Mouse (Mus musculus): ENCODE data around the gene Npy5r. TPM values are rescaled to one million over a fixed set of nuclear protein-coding genes. Genes with fewer than 3 reads are reported as not detected.

Gene Npy5r
- polyA plus RNA-seq, 1 experiment from 2014 or later: 0.14 TPM

DNA sequence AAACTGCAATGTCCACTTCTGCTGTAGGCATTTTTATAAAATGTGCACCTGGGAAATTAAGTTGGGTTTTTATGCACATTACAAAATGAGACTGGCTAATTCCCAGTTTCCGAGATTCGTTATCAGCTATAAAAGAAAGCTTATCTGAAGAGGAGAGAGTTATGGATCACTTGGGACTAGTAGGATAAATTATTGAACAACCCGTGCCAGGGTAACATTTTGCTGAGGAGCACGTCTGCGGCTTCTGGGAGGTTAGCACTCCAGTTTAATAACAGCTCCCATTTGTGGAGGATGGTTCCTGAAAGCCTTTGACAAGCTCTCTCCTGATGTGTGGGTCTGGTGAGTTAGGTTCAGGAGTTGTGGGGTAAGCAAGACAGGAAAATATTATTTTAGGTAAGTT lies 2.5 kb upstream of the Npy5r start:
- Histone ChIP-seq H3K27ac (ENCODE audit: low read length) (no peak overlapping the region), H3K4me2 (replicated peaks; ENCODE audit: low read depth, low read length) (no peak overlapping the region), H3K36me3 (ENCODE audit: control insufficient read depth, insufficient read depth, low read length) (no peaks in the 10 kb centered on the region), H3K9ac (replicated peaks; ENCODE audit: low read depth, low read length) (no peak overlapping the region), H3K27me3 (ENCODE audit: control insufficient read depth, insufficient read depth, low read length) (0 out of 2 replicates have a peak, but pooled peaks cover 5% of the 10 kb centered on the region), H3K4me3 (ENCODE audit: low read depth, low read length) (no peak overlapping the region), H3K4me1 (ENCODE audit: control insufficient read depth, insufficient read depth, low read length) (no peaks in the 10 kb centered on the region), H3K9me3 (ENCODE audit: control insufficient read depth, low read depth, low read length) (no peaks in the 10 kb centered on the region)
- ATAC-seq (ENCODE audit: insufficient number of reproducible peaks, insufficient read depth, low FRiP score, low read depth): no peak
- 68% methylated on average over 5 of the region's 5 CpGs for WGBS

DNA sequence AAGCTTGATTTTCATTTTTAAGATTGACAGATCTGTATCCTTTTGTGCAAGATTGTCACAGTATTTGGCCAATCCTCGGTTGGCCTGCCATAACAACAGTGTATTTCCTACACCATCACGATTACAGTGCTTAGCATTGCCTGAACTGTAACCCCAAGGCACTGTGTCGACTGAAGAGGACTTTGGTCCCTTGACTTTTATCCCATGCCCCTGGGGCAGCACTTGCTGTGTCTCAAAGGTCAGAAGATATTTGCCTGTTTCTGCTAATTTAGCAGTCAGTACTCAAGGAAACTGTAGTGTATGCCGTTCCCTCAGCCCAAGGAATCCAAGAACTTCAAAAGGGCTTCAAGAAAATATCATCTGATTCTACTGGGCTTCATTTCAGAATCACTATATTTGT lies 871 bp upstream of the Npy5r start:
- Histone ChIP-seq H3K4me1 (ENCODE audit: control insufficient read depth, insufficient read depth, low read length) (no peaks in the 10 kb centered on the region), H3K36me3 (ENCODE audit: control insufficient read depth, insufficient read depth, low read length) (no peaks in the 10 kb centered on the region), H3K4me3 (ENCODE audit: low read depth, low read length) (no peak overlapping the region), H3K27me3 (ENCODE audit: control insufficient read depth, insufficient read depth, low read length) (0 out of 2 replicates have a peak, but pooled peaks cover 5% of the 10 kb centered on the region), H3K9ac (replicated peaks; ENCODE audit: low read depth, low read length) (no peak overlapping the region), H3K27ac (ENCODE audit: low read length) (no peak overlapping the region), H3K4me2 (replicated peaks; ENCODE audit: low read depth, low read length) (no peak overlapping the region), H3K9me3 (ENCODE audit: control insufficient read depth, low read depth, low read length) (no peaks in the 10 kb centered on the region)
- 58% methylated on average over 4 of the region's 4 CpGs for WGBS
- no peak for ATAC-seq (ENCODE audit: insufficient number of reproducible peaks, insufficient read depth, low FRiP score, low read depth)

DNA sequence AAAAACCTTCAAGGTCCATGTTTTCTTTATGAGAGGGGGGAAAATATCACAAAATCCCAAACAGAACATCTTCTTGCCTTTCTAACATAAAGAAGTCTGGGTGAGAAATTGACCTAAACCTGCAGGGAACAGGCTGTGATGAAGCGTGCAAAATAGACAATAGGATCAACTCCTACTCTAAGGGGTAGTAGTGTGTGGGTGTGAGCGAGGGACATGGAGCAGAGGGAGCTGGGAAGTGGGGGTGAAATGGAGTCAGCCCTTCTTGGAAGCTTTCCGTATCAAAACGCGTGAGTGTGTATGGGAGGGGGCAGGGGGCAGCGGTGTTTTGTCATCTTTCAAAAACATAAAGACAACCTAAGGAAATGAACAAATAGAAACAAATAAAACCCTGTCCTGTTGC lies 467 bp upstream of the Npy5r start:
- Histone ChIP-seq H3K27ac (ENCODE audit: low read length) (no peak overlapping the region), H3K4me3 (ENCODE audit: low read depth, low read length) (no peak overlapping the region), H3K4me2 (replicated peaks; ENCODE audit: low read depth, low read length) (no peak overlapping the region)

DNA sequence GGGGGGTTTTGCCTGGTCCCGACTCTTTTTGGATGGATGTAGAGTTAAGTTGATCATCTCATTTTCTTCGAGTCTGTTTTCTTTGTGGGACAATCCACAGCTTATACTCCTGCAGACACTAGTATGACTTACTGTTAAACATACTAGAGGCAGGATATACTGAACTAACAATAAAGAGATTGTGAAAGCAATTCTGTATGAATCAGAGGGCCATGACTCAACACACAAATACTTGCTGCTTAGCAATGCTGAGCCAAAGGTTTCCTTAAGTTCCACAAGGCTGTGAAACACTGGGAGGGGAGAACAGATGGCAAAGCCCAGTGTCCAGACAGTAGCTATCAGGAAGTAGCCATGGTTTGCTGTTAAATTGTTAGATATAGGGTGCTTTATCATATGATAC lies 6.7 kb downstream of the Npy5r start:
- 93% methylated on average over 2 of the region's 2 CpGs for WGBS

More for the DNA sequence above, 467 bp upstream of the Npy5r start:
- ATAC-seq (ENCODE audit: insufficient number of reproducible peaks, insufficient read depth, low FRiP score, low read depth): no peak
- no peaks in the 10 kb centered on the region for H3K4me1 ChIP-seq (ENCODE audit: control insufficient read depth, insufficient read depth, low read length)
- H3K9me3 ChIP-seq (ENCODE audit: control insufficient read depth, low read depth, low read length): no peaks in the 10 kb centered on the region
- WGBS: 42% methylated on average over 6 of the region's 6 CpGs
- 0 out of 2 replicates have a peak, but pooled peaks cover 5% of the 10 kb centered on the region for H3K27me3 ChIP-seq (ENCODE audit: control insufficient read depth, insufficient read depth, low read length)
- H3K9ac ChIP-seq (replicated peaks; ENCODE audit: low read depth, low read length): no peak overlapping the region
- H3K36me3 ChIP-seq (ENCODE audit: control insufficient read depth, insufficient read depth, low read length): no peaks in the 10 kb centered on the region

DNA sequence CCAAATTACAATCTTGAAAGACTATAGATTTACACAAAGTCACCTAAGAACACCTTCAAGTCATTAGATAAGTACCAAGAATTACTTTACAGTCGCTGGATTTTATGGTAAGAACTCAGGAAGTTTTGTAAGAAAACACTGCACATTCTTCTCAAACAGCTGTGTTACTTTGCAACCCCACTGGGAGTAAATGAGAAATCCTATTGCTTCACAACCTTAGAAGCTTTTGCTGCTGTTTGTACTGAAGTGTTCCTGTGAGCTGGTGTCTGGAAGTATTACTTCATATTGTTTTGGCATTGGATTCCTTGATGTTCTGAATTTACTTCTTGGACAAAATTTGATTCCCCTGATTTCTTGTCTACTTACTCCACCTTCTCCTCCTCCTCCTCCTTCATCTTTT lies 57.2 kb downstream of the Npy5r start:
- Histone ChIP-seq H3K4me1 (ENCODE audit: control insufficient read depth, insufficient read depth, low read length) (no peaks in the 10 kb centered on the region), H3K27ac (ENCODE audit: low read length) (no peak overlapping the region), H3K9me3 (ENCODE audit: control insufficient read depth, low read depth, low read length) (no peaks in the 10 kb centered on the region), H3K4me3 (ENCODE audit: low read depth, low read length) (no peak overlapping the region), H3K36me3 (ENCODE audit: control insufficient read depth, insufficient read depth, low read length) (no peaks in the 10 kb centered on the region), H3K27me3 (ENCODE audit: control insufficient read depth, insufficient read depth, low read length) (no peaks in the 10 kb centered on the region), H3K4me2 (replicated peaks; ENCODE audit: low read depth, low read length) (no peak overlapping the region), H3K9ac (replicated peaks; ENCODE audit: low read depth, low read length) (no peak overlapping the region)
- no peak for ATAC-seq (ENCODE audit: insufficient number of reproducible peaks, insufficient read depth, low FRiP score, low read depth)
- 68% methylated on average over 1 of the region's 1 CpGs for WGBS

More for the DNA sequence above, 6.7 kb downstream of the Npy5r start:
- Histone ChIP-seq H3K27me3 (ENCODE audit: control insufficient read depth, insufficient read depth, low read length) (no peaks in the 10 kb centered on the region), H3K9me3 (ENCODE audit: control insufficient read depth, low read depth, low read length) (no peaks in the 10 kb centered on the region), H3K36me3 (ENCODE audit: control insufficient read depth, insufficient read depth, low read length) (no peaks in the 10 kb centered on the region), H3K4me3 (ENCODE audit: low read depth, low read length) (no peak overlapping the region), H3K4me1 (ENCODE audit: control insufficient read depth, insufficient read depth, low read length) (no peaks in the 10 kb centered on the region), H3K27ac (ENCODE audit: low read length) (no peak overlapping the region), H3K9ac (replicated peaks; ENCODE audit: low read depth, low read length) (no peak overlapping the region), H3K4me2 (replicated peaks; ENCODE audit: low read depth, low read length) (no peak overlapping the region)
- ATAC-seq (ENCODE audit: insufficient number of reproducible peaks, insufficient read depth, low FRiP score, low read depth): no peak

Other genes with a start within 250 kb of the Npy5r start
- 15.1 and 15.2 TPM in 2 replicates for gene Tma16, start 201.6 kb downstream of the Npy5r start, polyA plus RNA-seq (2014; fragmentation: Nextera tagmentation; extraction: Ambion mirVana)
- not detected in 2 replicates for gene Tktl2, start 176.4 kb downstream of the Npy5r start, polyA plus RNA-seq (2014; fragmentation: Nextera tagmentation; extraction: Ambion mirVana)
- gene Npy1r, start 9.1 kb upstream of the Npy5r start, polyA plus RNA-seq (2014; fragmentation: Nextera tagmentation; extraction: Ambion mirVana): 1.4 and 2.1 TPM in 2 replicates
- 5.4 and 5.6 TPM in 2 replicates for gene Naf1, start 172.1 kb upstream of the Npy5r start, polyA plus RNA-seq (2014; fragmentation: Nextera tagmentation; extraction: Ambion mirVana)